Mouse (Mus musculus) hematopoietic stem cell, adult 5-6 weeks (primary cell): ENCODE measurements around the gene Irf2. TPM values are rescaled to one million over a fixed set of nuclear protein-coding genes. Genes with fewer than 3 reads are reported as not detected.

ENCODE experiments used
- ATAC-seq, 2 experiments: fragments of 125-278 bp in 1 of 2; replicated peaks in 1 of 2; 2 replicates each; pipeline ENCODE4 v1.8.0; 2016 to 2017; ENCODE audit warnings: inconsistent platforms in 2 of 2, mild to moderate bottlenecking in 2 of 2, moderate number of reproducible peaks in 2 of 2, low read depth in 1 of 2, moderate TSS enrichment in 1 of 2; ENCODE audit not compliant: low FRiP score in 2 of 2, poor library complexity in 2 of 2, severe bottlenecking in 2 of 2, insufficient read depth in 1 of 2, low TSS enrichment in 1 of 2
- total RNA-seq: library from RNA; stranded (forward); fragments of 172-1452, 232-1000 nt; gene quantifications from 2 replicates; pipeline ENCODE4 v1.2.3, GENCODE M21; 2017

The Irf2 gene
- total RNA-seq, 1 experiment from 2014 or later = 44.8 TPM

DNA sequence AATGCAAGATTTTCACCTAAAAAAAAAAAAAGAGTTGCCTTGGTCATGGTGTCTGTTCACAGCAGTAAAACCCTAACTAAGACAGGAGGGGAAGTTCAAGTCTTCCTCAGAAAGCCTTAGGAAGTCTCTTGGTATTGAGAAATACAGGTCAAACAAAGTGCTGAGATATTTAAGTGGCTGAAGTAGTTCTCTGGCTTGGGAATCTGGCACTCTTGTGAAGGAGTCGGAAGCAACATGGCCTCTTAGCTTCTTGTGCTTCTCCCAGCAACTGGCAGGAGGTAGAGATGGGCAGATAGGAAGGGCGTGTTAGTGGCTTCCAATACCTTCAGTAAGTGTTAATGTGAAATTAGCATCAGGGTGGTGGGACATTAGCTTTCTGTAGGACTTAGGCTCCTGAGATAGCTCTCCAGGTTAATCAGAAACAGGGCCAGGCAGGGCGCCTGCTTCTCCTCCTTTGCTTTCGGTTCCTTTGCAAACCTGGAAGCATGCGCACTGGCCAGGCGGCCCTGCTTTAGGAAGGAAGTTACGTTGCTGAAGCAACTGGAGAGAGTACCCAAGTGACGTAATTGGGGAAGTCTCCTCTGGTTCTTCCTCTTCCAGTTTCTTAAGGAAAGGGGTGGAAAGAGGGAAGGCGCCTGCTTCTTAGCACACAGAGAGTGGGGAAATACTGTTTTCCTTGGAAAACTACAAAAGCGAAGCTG is 38.4 kb downstream of the Irf2 start:
- peak; percentile 82 to 92; a peak in 3 of 4 replicates for ATAC-seq

DNA sequence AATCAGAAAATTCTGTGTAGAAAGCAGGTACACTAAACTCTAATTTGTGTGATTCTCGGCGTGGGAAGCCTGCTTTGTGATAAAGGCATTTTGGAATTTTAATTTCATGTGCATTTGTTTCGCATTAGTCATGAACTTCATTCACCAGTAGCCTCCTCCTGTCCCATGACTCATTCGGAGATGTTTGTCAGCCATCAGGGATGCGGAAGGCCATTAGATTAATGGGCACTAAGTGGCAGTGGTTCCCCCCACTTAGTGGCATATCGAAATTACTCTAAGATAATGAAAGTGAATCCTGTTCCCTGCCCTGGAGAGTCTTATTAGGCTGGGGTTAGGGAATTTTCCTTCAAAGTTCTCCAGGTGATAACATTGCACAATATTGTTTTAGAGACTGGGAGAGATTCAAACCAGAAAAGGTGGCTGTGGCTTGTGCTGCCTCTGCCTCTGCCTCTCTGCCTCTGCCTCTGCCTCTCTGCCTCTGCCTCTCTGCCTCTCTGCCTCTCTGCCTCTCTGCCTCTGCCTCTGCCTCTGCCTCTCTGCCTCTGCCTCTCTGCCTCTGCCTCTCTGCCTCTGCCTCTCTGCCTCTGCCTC is 41.6 kb downstream of the Irf2 start:
- ATAC-seq = no peak

DNA sequence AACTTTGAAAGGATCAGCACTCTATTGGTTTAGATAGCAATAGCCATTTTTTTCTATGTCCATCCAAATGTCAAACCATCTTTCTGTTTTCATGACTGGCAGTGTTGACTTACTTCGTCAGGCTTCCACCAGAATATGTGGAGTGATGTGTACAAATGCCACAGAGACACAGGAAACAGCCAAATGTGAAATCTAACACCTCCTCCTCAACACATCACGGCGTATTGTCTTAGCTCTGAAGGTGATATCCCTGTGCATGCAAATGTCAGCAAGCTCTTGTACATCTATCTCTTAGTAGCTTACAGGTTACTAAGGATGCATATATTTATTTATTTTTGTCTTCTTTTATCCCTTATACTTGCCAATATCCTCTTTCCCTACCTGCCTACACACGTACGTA is 42.7 kb downstream of the Irf2 start:
- ATAC-seq = no peak

DNA sequence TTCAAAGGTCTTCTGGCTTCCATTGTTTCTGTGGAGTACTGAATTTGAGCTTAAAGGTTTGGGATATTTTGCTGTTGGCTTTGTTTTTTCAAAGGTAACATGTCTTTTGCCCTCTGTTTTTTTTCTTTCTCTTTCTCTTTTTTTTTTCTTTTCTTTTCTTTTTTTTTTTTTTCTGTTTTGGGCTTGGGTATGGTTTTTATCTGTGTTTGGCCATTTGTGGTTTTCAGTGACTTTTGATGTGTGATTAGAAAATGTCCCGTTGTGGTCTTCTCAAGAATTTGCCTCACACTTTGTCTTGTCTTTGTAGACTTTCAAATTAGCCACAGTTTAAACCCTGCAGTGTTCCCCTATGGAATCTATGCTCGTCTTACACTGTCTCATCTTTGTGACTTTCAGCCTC is 45.5 kb downstream of the Irf2 start:
- no peak for ATAC-seq

DNA sequence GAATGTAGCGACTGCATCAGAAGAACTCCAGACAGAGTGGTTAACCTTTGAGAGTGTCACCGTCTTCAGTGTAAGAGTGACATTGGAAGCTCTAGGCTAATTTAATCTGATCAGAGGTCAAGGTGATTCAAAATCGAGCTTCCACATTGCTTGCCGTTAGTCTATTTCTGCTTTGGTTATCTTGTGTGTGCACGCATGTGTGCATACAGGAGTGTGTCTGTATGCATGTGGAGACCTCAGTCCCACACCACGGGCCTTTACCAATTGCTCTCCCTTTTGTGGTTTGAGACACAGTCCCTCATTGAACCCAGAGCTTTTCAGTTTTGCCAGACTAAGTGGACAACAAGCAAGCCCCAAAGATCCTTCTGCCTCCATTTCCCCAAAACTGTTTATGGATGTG is 46.4 kb downstream of the Irf2 start:
- ATAC-seq = no peak

DNA sequence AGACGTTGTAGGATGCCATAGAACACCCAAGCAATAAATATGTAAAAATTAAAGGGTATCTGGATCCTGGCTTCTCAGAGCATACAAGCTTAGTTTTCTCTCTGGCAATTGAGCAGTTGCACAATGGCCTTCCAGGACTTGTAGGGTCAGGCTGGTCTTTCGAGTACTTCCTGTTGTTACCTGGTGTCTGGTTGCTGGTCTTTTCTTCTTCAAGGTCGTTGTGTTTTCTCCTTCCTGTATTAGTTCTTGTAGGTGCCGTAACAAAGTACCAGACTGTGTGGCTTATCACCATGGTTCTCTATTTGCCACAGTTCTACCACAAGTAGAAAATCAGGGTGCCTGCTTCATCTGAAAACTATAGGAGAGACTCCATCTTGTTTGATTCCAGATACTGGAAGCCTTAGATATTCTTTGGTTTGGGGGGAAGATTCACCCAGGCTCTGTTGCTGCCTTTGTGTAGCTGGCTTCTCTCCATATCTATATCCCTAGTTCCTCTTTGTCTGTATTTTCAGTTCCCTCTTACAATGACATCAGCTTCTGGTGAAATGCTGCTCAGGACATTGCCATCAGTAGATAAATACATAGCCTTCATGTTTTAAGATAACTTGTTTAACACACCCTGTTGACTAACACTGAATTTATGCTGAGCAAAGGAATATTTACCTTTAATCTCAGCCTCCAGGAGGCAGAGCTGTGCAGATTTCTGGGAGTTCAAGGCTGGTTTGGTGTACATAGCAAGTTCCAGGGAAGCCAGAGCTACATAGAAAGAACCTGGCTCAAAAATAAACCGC is 49.8 kb downstream of the Irf2 start:
- peak; percentile 60 to 81 for ATAC-seq

DNA sequence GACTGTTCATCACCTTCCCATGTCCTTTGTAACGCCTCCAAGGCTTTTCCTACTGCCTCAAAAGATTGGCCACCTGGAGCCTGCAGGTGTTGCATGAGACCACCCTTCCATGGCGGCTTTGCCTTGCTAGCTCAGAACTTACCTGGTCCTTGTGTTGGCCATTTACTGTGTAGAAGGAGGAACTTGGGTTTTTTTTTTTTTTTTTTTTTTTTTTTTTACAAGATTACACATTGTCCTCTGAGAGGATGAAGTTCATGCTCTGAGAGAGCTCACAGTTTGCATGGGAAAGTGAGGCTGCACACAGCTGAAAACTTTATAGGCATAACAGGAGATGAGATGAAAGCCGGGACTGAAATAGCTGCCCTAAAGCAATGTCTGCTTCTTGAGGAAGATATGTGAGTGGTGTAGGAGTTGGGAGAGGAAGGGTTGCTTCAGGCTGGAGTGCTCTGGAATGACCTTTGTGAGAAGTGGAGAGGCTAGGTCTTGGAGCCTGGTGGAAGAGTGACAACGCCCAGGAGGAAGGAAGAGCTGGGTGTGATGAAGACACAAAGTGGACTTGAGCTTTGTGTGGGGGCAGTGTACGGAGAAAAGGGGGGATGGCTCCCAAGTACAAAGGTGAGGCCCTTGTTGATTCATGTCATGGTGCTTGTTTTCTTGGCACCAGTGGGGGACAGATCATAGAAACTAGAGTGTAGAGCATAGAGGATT is 52.3 kb downstream of the Irf2 start:
- ATAC-seq = no peak

DNA sequence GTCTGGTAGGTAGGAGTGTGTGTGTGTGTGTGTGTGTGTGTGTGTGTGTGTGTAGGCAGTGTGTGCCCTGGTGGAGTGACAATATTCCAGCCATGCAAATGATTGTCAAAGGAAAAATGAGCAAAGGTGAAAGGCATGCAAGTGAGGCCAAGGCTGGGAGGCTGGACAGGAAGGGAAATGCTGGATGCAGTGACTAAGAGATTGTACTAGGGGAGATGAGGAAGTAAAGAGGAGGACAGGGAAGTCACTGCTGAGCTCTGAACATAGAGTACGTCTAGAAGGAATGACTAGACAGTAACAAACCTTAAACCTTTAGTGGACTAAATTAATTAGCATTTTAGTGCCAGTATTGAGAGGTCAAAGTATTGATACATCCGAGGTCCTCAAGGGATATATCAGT is 53.1 kb downstream of the Irf2 start:
- peak; percentile 48 to 54; a peak in 2 of 4 replicates for ATAC-seq

DNA sequence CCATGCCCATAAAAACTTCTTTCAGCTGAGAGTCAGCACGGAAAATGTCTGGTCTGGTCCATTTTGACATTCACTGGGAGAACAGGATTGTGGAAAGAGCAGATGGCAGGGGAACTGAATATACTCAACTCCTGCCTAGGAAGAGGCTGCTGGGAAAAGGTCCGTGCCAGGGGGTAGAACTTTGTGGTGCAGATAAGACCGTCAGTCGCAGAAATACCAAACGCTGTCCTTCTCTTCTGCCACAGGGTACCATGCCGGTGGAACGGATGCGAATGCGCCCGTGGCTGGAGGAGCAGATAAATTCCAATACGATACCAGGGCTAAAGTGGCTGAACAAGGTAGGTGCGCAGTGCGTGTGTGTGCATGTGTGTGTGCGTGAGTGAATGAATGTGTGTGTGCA is 53.7 kb downstream of the Irf2 start:
- no peak for ATAC-seq

DNA sequence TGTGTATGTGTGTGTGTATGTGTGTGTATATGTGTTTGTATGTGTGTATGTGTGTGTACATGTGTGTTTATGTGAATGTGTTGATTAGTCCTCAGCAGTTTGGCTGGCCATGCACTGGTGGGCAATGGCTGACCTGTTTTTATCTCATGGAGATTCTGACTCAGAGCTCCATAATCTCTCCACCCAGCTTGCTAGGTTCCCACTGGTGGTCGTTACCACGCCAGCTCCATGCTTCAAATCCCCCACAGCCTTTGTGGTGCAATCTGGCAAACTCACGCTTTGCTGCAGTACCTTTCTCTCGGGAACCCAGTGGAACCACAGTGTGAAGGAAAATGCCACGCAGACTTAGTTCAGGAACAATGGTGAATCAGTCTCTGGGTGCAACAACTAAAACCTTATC is 54.8 kb downstream of the Irf2 start:
- ATAC-seq = no peak

DNA sequence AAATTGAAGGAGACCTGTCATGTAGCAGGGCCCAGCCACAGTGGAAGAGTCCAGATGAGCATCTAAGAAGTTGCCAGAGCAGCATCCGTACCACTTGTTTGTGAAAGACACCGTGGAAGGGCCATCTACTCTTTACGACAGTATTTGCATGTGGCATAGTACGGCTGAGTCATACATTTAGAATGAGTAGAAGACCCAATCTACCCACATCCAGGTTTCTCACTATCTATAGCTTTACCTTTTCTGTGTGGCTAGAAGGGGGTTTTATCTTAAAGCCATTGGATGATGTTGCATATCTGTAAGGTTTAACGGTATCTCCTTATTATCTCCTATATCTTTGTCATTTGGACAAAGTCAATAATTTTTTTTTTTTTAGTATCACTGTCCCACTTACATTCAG is 59.7 kb downstream of the Irf2 start:
- ATAC-seq = no peak

DNA sequence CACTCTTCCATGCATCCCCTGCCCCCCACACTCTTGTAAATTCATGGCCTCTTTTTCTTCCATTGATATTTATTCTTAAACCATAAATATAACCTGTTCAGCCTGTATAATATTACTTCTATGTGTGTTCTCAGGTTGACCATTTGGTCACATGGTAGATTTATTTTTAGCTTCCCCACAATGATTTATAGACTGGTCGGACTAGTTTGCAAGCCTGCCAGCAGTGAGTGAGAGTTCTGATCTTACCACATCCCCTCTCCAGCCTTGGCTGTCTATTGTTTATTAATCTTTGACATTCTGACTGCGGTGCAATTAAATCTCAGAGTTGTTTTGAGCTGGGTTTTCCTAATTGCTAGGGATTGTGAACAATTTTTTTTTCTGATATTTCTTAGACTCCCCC is 60.2 kb downstream of the Irf2 start:
- no peak for ATAC-seq

DNA sequence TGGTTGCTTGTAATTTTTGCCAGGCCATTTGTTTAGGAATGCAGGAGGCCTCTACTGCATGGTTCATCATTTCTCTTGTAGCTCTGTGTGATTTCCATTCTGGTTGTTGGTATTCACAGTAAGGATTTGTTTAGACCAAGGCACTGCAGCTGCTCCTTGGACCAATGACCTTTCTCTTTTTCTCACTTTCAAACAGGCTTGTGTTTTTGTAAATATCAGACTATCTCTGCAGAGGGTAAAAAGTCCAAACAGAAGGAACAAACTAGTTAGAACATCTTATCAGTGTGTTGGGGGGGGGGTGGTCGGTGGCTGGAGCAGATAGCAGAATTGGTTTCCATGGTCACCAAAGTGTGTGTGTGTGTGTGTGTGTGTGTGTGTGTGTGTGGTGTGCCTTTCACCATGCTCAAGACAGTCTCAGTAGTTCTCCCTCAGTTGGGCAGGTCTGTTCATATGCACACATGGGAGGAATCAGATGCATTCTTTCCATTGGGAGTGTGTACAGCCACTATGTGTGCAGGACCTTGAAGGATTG is 61.7 kb downstream of the Irf2 start:
- no peak for ATAC-seq

DNA sequence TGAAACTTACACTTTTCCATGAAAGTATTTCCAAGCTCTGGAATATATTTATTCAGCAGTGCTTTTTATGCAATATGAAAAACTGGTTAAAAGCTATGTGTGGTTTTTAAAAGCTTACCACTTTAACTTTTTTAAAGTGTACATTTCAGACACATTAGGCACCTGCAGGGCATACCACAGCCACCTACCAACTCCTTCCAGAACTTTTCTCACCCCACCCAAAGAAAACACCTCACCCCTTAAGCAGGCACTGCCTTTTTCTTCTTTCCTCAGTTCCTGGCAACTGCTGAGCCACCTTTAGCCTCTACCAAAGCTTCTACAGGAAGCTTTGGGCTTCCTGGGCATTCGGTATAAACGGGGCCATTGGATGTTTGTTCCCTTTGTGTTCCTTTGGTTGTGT is 62.5 kb downstream of the Irf2 start:
- no peak for ATAC-seq

DNA sequence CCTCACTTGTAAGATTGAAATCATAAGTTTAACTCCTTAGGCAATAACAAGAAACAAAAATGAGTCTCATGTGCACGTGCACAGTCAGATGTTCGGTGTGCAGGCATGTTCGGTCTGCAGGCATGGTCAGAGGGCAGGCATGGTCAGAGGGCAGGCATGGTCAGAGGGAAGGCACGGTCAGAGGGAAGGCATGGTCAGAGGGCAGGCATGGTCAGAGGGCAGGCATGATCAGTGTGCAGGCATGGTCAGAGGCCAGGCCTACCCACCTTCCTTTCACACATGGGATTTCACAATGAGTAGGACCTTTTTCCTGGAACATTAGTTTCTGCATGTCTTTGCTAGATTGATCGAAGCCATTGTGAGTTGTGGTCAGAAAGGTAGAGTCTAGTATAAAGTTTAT is 65.2 kb downstream of the Irf2 start:
- no peak for ATAC-seq

DNA sequence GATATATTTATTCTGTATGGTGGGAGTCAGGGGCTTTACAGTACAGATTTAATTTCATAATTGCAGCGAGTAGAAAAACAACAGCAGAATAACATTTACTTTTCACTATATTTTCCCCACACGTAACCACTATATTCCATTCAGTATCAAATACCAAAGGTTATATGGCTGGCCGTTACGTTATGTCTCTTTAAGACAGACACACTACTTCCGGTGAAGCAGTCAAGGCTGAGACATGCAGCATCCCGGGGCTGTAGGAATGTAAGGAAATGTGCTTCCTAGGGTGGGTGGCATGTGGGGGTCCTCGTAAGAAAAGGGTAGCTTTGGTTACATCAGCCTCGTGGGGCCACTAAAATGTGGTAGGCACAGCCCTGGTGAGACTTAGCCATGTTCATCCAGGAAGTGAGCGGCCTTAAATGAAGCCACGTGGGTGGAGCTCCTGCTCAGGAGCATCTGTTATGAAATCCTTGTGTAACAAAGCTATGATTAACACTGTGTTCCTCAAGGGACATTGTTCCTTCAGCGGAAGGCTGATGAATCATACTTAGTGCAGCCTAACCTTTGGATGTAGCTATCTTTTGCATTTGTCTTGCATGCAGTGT is 71.6 kb downstream of the Irf2 start:
- ATAC-seq = peak; percentile 42 to 56; a peak in 2 of 4 replicates

DNA sequence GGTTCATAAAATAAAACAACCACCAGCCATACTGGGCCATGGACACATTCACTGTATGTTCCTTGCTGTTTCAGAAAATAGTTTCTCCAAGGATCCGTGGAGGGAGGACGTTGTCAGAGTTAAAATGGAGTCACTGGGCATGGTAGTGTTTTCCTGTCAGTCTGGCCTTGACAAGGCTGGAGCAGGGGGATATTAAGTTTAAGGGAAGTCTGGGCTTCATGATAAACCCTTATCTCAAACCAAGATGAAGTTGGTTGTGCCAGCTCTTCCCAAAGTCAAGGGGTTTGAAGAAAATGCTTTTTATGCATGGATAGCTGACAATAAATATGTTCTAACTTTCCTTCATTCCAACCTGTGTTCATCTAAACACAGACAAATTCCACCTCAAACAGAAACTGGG is 72.4 kb downstream of the Irf2 start:
- no peak for ATAC-seq
